Mouse (Mus musculus) neutrophil, adult 5-6 weeks (primary cell): Measurements from ENCODE around the gene Hist1h3c. TPM values are rescaled to one million over a fixed set of nuclear protein-coding genes. Genes with fewer than 3 reads are reported as not detected.

Source experiments
- ATAC-seq: fragments of 151-379, 151-347 bp; 2 replicates; pipeline ENCODE4 v1.8.0; 2017; ENCODE audit warnings: mild to moderate bottlenecking, moderate TSS enrichment; ENCODE audit not compliant: insufficient number of reproducible peaks, poor library complexity, low FRiP score, severe bottlenecking; ENCODE audit errors: extremely low read depth
- total RNA-seq: library from RNA; stranded (forward); fragments of 200-1000 nt; gene quantifications from 2 replicates; pipeline ENCODE4 v1.2.3, GENCODE M21; 2017

The Hist1h3c gene
- total RNA-seq, 1 experiment from 2014 or later = 4.8 TPM

DNA sequence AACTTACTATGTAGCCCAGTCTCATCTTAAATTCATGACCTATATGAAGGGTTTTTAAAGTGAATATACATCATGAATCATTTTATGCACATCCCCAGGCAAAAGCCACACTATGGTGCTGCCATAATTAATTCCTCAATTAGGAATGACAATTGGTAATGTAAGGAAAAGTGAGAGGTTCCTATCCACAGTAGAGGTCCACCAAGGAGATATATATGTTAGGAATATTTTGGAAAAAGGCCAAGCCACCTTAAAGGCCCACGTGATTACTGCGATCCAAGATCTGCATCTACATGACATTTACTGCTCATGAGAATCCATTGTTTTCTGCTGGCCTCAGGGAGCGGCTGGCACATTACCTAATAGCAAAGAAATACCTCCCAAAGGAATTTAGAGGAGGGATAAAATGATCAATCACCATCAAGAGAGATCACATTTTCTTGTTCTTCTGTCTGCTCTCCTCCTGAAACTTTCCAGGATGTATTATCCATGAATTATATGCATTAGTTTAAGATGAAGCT, 13.9 kb upstream of the Hist1h3c start:
- ATAC-seq = no peak

DNA sequence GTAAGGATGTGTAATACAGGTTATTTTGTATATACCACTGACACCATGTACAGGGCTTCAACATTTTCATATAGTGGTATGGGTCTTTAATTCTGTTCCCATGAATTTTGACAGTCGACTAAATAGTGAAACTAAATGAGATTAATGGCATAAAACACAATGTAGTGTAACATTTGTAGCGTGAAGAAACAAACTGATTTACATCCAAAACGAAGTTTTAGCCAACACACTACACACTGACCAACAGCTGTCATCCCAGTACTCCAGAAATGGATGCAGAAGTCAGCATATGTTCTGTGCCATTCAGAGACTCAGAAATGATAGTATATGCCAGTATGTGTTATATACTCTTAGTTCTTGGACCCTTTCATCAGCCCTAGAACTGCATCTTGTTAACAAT, 12.5 kb upstream of the Hist1h3c start:
- no peak for ATAC-seq

- ATAC-seq = no peak
These were observed 11.9 kb upstream of the Hist1h3c start for GRCm38 (mm10) chr13:23757211-23757773.

GRCm38 (mm10) chr13:23756790-23757189, 11.4 kb upstream of the Hist1h3c start, which contains the start of gene Hist1h4b:
Hist1h4b (plus strand) TSS chr13:23757013.
- peak; percentile 52 for ATAC-seq

DNA sequence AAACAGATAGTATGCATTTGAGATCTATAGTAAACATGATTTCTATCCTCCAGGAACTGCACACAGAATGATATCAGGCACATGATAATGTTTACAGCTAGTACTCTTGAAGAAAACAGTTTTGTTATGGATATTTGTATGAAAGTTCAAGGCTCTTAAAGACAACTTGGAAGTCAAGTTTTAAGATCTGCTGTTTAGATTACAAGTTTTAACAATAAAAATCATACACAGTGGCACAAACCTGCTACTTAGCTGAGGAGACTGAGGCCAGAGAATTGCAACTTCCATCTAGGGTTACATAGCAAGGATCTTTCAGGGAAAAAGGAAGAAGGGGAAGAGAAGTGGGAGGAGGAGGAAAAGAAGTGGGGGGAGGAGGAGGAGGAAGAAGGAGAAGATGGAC, 9.6 kb upstream of the Hist1h3c start:
- ATAC-seq = no peak

- ATAC-seq = no peak
These were observed 8.1 kb upstream of the Hist1h3c start for GRCm38 (mm10) chr13:23753314-23754078.

DNA sequence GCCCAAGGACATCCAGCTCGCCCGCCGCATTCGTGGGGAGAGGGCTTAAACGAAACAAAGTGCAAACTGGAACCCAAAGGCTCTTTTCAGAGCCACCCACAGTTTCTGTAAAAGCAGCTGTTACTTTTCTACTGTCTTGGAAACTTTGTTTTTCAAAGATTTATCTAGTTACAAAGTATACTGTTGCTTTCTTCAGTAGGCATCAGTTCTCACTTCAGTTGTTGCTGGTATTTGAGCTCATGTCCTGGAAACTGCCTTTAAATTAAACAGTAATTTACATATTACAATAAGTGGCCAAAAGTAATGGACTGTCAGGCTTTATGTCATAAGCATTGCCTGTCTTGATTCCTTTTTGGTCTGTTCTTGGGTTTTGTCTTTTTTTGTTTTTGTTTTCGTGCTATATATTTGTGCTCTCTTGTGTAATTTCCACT, 7.4 kb upstream of the Hist1h3c start:
- no peak for ATAC-seq

DNA sequence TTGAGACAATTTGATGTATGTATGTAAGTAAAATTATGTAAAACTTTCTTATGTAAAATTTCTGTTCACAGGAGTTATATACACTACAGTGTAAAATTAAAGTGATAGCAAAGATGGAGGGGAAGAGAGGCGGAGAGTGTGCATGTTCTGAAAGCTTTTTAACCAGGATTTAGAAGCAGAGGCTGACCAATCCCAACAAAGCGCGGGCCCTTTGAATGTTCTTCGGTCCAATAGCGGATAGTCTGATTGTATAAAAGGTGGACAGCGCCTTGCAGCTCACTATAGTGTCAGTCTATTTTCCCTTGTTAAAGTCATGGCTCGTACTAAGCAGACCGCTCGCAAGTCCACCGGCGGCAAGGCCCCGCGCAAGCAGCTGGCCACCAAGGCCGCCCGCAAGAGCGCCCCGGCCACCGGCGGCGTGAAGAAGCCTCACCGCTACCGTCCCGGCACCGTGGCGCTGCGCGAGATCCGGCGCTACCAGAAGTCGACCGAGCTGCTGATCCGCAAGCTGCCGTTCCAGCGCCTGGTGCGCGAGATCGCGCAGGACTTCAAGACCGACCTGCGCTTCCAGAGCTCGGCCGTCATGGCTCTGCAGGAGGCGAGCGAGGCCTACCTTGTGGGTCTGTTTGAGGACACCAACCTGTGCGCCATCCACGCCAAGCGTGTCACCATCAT, 6.8 kb upstream of the Hist1h3c start, which contains the start of gene Hist1h3b:
Gene Hist1h3b (plus strand): TSS at position 201 of the 675 bp plus-strand sequence.
- ATAC-seq = peak; percentile 63

DNA sequence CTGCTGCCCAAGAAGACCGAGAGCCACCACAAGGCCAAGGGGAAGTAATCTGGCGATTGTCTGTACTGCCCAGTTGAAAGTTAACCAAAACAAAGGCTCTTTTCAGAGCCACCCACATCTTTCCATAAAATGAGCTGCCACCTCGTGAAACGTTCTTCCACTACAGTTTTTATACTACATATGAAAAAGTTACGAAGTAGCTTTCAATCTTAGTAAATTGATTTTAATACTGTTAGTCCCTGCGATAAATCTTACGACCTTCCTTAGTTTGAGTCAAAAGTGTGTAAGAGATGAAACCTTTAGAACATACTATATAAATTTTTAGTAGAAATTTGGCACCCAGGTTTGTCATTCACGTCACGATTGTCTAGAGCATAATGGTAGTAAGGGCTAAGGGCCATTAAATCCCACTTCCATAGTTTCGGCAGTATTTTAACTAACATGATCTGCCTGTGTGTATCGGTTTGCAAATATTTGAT, 6.1 kb upstream of the Hist1h3c start:
- no peak for ATAC-seq

DNA sequence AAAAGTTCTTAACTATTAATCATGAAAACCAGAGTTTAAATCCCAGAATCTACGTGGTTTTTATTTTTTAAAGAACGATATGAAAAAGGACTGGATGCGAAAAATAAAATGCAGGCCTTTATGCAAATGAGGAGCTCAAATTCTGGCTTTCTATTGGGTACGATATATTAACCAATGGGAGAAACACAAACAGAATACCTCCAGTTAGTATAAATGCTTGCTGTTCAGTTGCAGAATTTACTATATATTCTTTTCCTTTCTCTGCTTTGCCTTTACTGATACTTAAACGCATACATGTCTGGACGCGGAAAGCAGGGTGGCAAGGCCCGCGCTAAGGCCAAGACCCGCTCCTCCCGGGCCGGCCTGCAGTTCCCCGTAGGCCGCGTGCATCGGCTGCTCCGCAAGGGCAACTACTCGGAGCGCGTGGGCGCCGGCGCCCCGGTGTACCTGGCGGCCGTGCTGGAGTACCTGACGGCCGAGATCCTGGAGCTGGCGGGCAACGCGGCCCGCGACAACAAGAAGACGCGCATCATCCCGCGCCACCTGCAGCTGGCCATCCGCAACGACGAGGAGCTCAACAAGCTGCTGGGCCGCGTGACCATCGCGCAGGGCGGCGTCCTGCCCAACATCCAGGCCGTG, 5.6 kb upstream of the Hist1h3c start, which contains the start of gene Hist1h2ab:
Gene Hist1h2ab (plus strand): TSS at position 288 of the 639 bp plus-strand sequence.
- ATAC-seq = peak; percentile 51; the same call in 1 of the 2 replicates

- no peak for ATAC-seq
These were observed 4.2 kb upstream of the Hist1h3c start for GRCm38 (mm10) chr13:23749563-23750121.

DNA sequence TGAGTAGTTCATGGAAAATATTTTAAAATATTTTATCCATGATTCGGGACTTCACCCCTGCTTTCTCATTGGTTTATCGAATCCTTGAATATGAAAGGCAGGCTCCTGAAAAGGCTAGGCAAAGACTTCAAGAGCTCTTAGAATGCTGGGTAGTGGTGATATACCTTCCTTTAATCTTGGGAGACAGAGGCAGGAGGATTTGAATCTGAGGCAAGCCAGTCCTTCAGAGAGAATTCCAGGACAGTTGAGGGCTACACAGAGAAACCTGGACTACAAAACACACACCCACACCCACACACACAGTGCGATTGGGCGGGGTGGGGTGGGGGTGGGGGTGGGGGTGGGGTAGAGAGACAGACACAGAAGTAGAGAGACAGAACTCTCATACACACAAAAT, 2.5 kb upstream of the Hist1h3c start:
- ATAC-seq = no peak

- no peak for ATAC-seq
These were observed 1.9 kb upstream of the Hist1h3c start for GRCm38 (mm10) chr13:23747081-23747891.

DNA sequence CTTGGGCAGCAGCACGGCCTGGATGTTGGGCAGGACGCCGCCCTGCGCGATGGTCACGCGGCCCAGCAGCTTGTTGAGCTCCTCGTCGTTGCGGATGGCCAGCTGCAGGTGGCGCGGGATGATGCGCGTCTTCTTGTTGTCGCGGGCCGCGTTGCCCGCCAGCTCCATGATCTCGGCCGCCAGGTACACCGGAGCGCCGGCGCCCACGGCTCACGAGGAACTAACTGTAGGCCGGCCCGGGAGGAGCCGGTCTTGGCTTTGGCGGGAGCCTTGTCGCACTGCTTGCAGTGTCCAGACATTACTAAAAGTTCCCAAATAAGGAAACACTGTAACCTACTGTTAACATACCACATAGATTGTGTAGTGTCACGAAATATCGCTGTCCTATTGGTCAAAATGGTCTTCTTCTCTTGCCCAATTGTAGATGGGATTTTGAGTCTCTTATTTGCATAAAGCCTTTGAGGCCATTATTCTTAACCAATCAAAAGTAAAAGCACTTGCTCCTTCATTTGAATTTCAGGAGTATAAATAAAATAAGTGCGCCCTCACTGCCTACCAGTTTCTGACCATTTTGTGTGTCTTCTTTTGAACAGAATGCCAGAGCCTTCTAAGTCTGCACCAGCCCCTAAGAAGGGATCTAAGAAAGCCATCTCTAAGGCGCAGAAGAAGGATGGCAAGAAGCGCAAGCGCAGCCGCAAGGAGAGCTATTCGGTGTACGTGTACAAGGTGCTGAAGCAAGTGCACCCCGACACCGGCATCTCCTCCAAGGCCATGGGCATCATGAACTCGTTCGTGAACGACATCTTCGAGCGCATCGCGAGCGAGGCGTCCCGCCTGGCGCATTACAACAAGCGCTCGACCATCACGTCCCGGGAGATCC, 1.0 kb upstream of the Hist1h3c start, which contains the start of gene Hist1h2bb:
Gene Hist1h2bb (plus strand): TSS at position 534 of the 880 bp plus-strand sequence.
- peak; percentile 89 for ATAC-seq

- no peak for ATAC-seq
These were observed 701 bp downstream of the Hist1h3c start for GRCm38 (mm10) chr13:23744421-23745380.

DNA sequence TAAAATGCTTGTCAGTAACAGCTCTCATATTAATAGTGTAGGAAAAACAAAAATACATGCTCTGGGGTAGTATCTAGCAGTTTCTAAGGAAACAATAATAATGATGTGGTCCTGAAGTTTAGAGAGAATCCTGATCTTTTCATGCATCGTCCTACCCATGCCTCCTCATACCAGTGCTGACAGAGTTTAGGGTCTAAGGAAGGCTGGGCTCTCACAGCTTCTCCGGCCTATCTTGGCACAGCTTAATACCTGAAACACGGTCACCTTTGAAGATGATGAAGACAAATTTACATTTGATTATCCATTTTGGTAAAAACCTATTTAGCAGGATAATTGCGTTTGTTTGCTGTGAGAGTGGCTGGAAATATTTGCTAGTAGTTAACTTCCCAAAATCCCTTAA, 1.4 kb downstream of the Hist1h3c start:
- ATAC-seq = no peak
